Mouse (Mus musculus) T-helper 2 cell (primary cell): ENCODE results near the gene Mkks.

Experiments used
- in situ Hi-C: fragments of 300-600 bp; cut with MboI, MseI; formaldehyde crosslinking; loops from one replicate; pipeline ENCODE4 v1.15.1; 2025; ENCODE audit warnings: high pct_unique_total_duplicates

The Mkks gene

GRCm38 (mm10) chr2:136835882-136836281, 55.3 kb downstream of the Mkks start:
- in situ Hi-C loops, result loop anchor here (10.0 kb wide), 1 partner anchor 1259 kb away; no protein-coding TSS in a partner anchor

DNA sequence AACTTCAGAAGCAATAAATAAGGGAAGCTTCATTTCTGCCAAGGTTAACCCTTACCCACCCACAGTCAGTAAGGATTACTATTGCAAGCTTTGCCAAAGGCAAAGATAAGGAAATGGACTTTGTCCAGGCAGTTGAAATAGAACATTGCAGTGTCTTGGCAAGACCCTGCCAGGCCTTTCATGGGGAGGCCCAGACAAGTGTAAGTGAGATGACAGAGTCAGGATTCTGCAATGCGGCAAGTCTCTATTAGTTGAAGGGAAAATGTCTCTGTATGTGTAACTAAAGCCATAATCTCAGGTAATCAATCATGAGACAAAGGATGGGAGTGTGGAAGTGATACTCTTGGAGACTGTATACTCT, 56.5 kb downstream of the Mkks start:
- in situ Hi-C loops, result loop anchor here (10.0 kb wide), 1 partner anchor 1260 kb away; no protein-coding TSS in a partner anchor

DNA sequence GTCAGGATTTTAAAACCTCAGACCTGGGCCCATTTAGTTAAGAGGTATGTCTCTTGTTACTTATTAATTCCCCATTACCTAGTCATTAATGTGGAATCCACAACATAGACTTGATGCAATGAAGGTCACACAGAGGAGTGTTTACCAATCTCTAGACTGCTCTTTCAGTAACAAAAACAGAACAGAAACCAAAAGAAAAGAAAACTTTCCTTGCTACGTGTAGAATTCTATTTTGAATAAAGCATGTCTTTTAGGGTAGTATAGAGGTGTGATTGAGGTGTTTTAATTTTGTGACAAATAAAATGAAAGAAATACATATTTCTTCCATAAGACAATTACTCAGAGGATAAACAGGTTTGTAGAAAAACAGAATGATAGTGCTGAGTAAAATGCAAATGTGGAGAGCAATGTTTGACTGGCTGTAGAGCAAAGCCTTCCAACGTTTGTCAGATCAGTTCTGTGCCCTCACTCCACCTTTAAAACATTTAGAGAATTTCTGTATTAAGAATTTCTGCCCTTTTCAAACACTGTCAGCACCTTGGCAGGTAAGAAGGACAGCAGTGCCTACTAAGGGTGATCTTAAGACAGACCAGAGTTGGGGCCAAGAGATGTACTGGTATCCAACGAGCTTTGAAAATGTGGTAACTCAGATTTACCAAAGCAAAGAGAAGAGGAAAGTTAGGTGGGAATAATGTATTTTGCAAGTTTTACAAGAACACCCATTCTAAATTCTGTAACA, 57.0 kb downstream of the Mkks start:
- in situ Hi-C loops, result loop anchor here (10.0 kb wide), 1 partner anchor 1261 kb away; no protein-coding TSS in a partner anchor

DNA sequence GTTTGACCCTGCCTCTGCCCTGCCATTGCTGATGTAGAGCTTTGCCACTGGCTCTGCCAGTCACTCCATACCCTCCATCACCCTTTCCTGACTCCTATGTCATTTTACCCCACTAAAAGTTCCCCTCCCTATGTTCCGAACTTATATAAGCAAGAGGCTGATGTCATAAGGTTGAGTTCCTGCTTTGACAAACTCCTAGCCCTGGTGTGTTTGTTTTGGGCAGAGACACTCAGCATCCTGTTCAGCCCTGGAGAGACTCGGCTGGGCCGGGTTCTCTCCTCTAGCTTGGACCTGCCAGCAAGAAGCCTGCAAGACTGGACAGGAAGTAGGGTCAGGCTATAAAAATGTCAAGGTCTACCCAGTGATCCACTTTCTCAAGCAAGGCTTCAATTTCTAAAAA, 58.3 kb downstream of the Mkks start:
- in situ Hi-C loops, result loop anchor here (10.0 kb wide), 1 partner anchor 1262 kb away; no protein-coding TSS in a partner anchor

DNA sequence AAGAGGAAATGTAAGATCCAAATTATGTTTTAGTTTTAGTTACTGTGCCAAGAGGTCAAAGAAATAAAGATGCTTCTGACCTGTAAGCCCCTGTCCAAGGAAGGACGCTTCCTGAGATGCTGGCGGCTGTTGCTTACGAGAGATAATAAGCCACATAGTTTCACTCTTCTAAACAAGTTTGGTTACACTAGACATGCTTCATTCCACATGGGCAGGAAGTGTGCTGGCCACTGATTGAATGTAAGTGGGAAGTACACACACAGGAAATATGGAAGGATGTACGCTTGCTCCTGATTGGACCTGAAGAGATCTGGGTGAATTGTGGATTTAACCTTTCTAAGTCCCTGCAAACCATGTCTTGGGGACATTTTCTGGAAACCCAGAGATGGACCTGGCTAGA, 63.6 kb downstream of the Mkks start:
- in situ Hi-C loops, result no loop called here
